ENCODE assay signal across 26 mouse cellular contexts in the genomic region with DNA sequence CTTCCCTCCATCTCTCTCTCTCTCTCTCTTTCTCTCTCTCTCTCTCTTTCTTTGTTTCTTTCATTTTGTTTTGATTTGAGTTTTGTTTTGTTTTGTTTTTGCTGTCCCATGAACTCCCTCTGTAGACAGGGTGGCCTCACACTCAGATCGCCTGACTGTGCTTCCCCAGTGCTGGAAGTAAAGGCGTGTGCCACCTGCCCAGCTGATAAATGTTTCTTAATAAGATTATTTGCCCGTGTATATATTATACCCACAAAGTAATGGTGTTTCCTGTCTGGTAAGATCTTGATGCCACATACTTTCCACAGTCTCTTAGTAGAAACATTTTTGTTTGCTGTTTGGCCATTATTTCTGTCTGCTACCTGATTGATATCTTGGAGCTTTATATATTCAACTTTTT.
DNase-seq lines count a peak whose midpoint lies in the region; ATAC-seq lines count a peak whose summit lies in the region.
"Had no signal": no experiment of that assay in that cellular context is flagged by ENCODE, and none has a peak within 500 bp of the region (broad histone marks: within the 10 kb centered on the region; RNA-seq: fewer than 3 reads in every experiment).

No protein-coding gene starts in this region.

- no peak overlapping the region for H3K27ac ChIP-seq in heart, embryonic 11.5 days (ENCODE audit: low read depth, low read length)
- no peak overlapping the region for H3K27ac ChIP-seq in forebrain, embryonic 11.5 days (ENCODE audit: low read depth, low read length)
- H3K27ac ChIP-seq: embryonic facial prominence, embryonic 12.5 days; embryonic facial prominence, embryonic 15.5 days; forebrain, embryonic 13.5 days; gastrocnemius, adult 2 months; heart, embryonic 13.5 days; hindbrain, embryonic 14.5 days; hindbrain, postnatal 0 days had no signal

- DNase-seq in heart, adult 11 months, result peak; percentile 66
- DNase-seq in induced T-regulatory cell, adult 2 months (ENCODE audit: low read depth), result peak; percentile 15
- no peak for DNase-seq in frontal cortex, postnatal 25 days (ENCODE audit: low spot score in 2 of 2)
- DNase-seq in forebrain, embryonic 11.5 days (ENCODE audit: low spot score), result no peak
- DNase-seq: adrenal gland, adult 2 months; adrenal gland, postnatal 14 days; B cell, adult 2 months; cerebellum, adult 11 months; cerebellum, adult 2 months; cerebellum, adult 9-11 months; cerebellum, postnatal 25 days; gastrocnemius, adult 2 months; gastrocnemius, postnatal 14 days; heart, adult 18-20 months; heart, postnatal 14 days; heart, postnatal 4 days had no signal

- 82% methylated on average over 3 of the region's 3 CpGs for WGBS in heart, embryonic 11.5 days (ENCODE audit: insufficient replicate concordance)
- 95% methylated on average over 3 of the region's 3 CpGs for WGBS in forebrain, embryonic 11.5 days

- no peak overlapping the region for H3K9ac ChIP-seq in heart, embryonic 11.5 days (ENCODE audit: low read depth, low read length)
- no peak overlapping the region for H3K9ac ChIP-seq in forebrain, embryonic 11.5 days (ENCODE audit: low read length)
- H3K9ac ChIP-seq: embryonic facial prominence, embryonic 12.5 days; embryonic facial prominence, embryonic 15.5 days; forebrain, embryonic 13.5 days; heart, embryonic 13.5 days; hindbrain, embryonic 14.5 days had no signal

- H3K9me3 ChIP-seq in heart, embryonic 11.5 days (replicated peaks; ENCODE audit: control insufficient read depth, low read length), result no peaks in the 10 kb centered on the region
- no peaks in the 10 kb centered on the region for H3K9me3 ChIP-seq in forebrain, embryonic 11.5 days (ENCODE audit: control insufficient read depth, low read length)
- H3K9me3 ChIP-seq: embryonic facial prominence, embryonic 12.5 days; embryonic facial prominence, embryonic 15.5 days; forebrain, embryonic 13.5 days; heart, embryonic 13.5 days had no signal

- ATAC-seq in heart, embryonic 11.5 days (replicated peaks; ENCODE audit: insufficient number of reproducible peaks, low FRiP score, low TSS enrichment), result no peak
- 0 out of 2 replicates have a peak, but pooled peaks have one; percentile 31 for ATAC-seq in megakaryocyte progenitor cell, adult 5-6 weeks (replicated peaks; ENCODE audit: poor library complexity)
- ATAC-seq in forebrain, embryonic 11.5 days (replicated peaks; ENCODE audit: low FRiP score), result no peak
- ATAC-seq: forebrain, embryonic 13.5 days; forebrain, embryonic 16.5 days; hindbrain, postnatal 0 days; intestine, postnatal 0 days had no signal

- H3K36me3 ChIP-seq in heart, embryonic 11.5 days (ENCODE audit: control insufficient read depth, insufficient read depth, low read length), result no peaks in the 10 kb centered on the region
- H3K36me3 ChIP-seq in forebrain, embryonic 11.5 days (ENCODE audit: control insufficient read depth, insufficient read depth, low read length), result no peaks in the 10 kb centered on the region
- H3K36me3 ChIP-seq: embryonic facial prominence, embryonic 12.5 days; embryonic facial prominence, embryonic 15.5 days; heart, embryonic 13.5 days had no signal

- no peak overlapping the region for H3K4me3 ChIP-seq in heart, embryonic 11.5 days (ENCODE audit: low read depth, low read length)
- no peak overlapping the region for H3K4me3 ChIP-seq in forebrain, embryonic 11.5 days (ENCODE audit: low read depth, low read length)
- H3K4me3 ChIP-seq: embryonic facial prominence, embryonic 12.5 days; embryonic facial prominence, embryonic 15.5 days; forebrain, embryonic 13.5 days; gastrocnemius, adult 2 months; heart, embryonic 13.5 days had no signal

- H3K27me3 ChIP-seq in heart, embryonic 11.5 days (ENCODE audit: control insufficient read depth, insufficient read depth, low read length), result no peaks in the 10 kb centered on the region
- no peaks in the 10 kb centered on the region for H3K27me3 ChIP-seq in forebrain, embryonic 11.5 days (ENCODE audit: control insufficient read depth, insufficient read depth, low read length)
- H3K27me3 ChIP-seq: embryonic facial prominence, embryonic 12.5 days; embryonic facial prominence, embryonic 15.5 days; forebrain, embryonic 13.5 days; heart, embryonic 13.5 days had no signal

- H3K4me1 ChIP-seq in heart, embryonic 11.5 days (ENCODE audit: control insufficient read depth, insufficient read depth, low read length), result no peaks in the 10 kb centered on the region
- H3K4me1 ChIP-seq in forebrain, embryonic 11.5 days (replicated peaks; ENCODE audit: control insufficient read depth, insufficient read depth, low read length), result no peaks in the 10 kb centered on the region
- H3K4me1 ChIP-seq: embryonic facial prominence, embryonic 12.5 days; embryonic facial prominence, embryonic 15.5 days; forebrain, embryonic 13.5 days; heart, embryonic 13.5 days had no signal

- no peak overlapping the region for H3K4me2 ChIP-seq in heart, embryonic 11.5 days
- no peak overlapping the region for H3K4me2 ChIP-seq in forebrain, embryonic 11.5 days (ENCODE audit: low read depth, low read length, severe bottlenecking)
- H3K4me2 ChIP-seq: embryonic facial prominence, embryonic 12.5 days; embryonic facial prominence, embryonic 15.5 days; forebrain, embryonic 13.5 days; heart, embryonic 13.5 days; hindbrain, embryonic 14.5 days had no signal

Comparison
In these comparisons a context has a peak if more than half of its experiments do, and no peak if none do; other contexts are left out.
1. DNase-seq: peak in heart, adult 11 months (single experiment) and induced T-regulatory cell, adult 2 months (single experiment); none in frontal cortex, postnatal 25 days (0 of 2) and forebrain, embryonic 11.5 days (single experiment).